Mouse (Mus musculus): ENCODE measurements at regions not wholly inside any gene's neighbourhood (a gene's known extent, or its start where the extent isn't known, plus 50 kb on each side); places are given as distances from the start of the nearest gene placed in this dataset.
A peak's percentile ranks its signal among the peaks of the same experiment; 100 is the strongest.

- no peak for DNase-seq
These were observed 54.0 kb downstream of the Kcna5 start for GRCm38 (mm10) chr6:126481257-126481656.

- no peak for DNase-seq
These were observed 57.7 kb downstream of the Kcna5 start for GRCm38 (mm10) chr6:126477506-126477905.

GRCm38 (mm10) chr6:126476758-126477157 is 58.5 kb downstream of the Kcna5 start:
- no peak for DNase-seq

GRCm38 (mm10) chr6:126475555-126475954 is 59.7 kb downstream of the Kcna5 start:
- DNase-seq, result no peak

- peak; percentile 36 for DNase-seq
These were observed 81.5 kb downstream of the Kcna5 start for GRCm38 (mm10) chr6:126453751-126454150.

- no peak for DNase-seq
These were observed 89.7 kb downstream of the Kcna5 start for GRCm38 (mm10) chr6:126445519-126445918.

GRCm38 (mm10) chr6:126440254-126440653 is 95.0 kb downstream of the Kcna5 start:
- no peak for DNase-seq

- DNase-seq, result no peak
These were observed 97.1 kb downstream of the Kcna5 start for GRCm38 (mm10) chr6:126437976-126438736.

GRCm38 (mm10) chr6:126427208-126427607 is 108.0 kb downstream of the Kcna5 start:
- DNase-seq, result no peak

GRCm38 (mm10) chr6:126405736-126406135 is 129.5 kb downstream of the Kcna5 start:
- no peak for DNase-seq

GRCm38 (mm10) chr6:126404331-126405070 is 130.7 kb downstream of the Kcna5 start:
- no peak for DNase-seq

GRCm38 (mm10) chr6:126399595-126399994 is 135.6 kb downstream of the Kcna5 start:
- DNase-seq, result no peak

- DNase-seq, result no peak
These were observed 136.6 kb downstream of the Kcna5 start for GRCm38 (mm10) chr6:126398641-126399040.

- DNase-seq, result no peak
These were observed 140.2 kb downstream of the Kcna5 start for GRCm38 (mm10) chr6:126395015-126395414.

GRCm38 (mm10) chr6:126394111-126394809 is 141.0 kb downstream of the Kcna5 start:
- no peak for DNase-seq

GRCm38 (mm10) chr6:126384210-126385012 is 150.8 kb downstream of the Kcna5 start:
- DNase-seq, result no peak

- no peak for DNase-seq
These were observed 158.0 kb downstream of the Kcna5 start for GRCm38 (mm10) chr6:126377216-126377615.

- DNase-seq, result no peak
These were observed 160.1 kb downstream of the Kcna5 start for GRCm38 (mm10) chr6:126374970-126375620.

GRCm38 (mm10) chr6:126371971-126372370 is 163.2 kb downstream of the Kcna5 start:
- DNase-seq, result peak; percentile 22

- no peak for DNase-seq
These were observed 163.7 kb downstream of the Kcna5 start for GRCm38 (mm10) chr6:126371489-126371888.

- no peak for DNase-seq
These were observed 169.7 kb downstream of the Kcna5 start for GRCm38 (mm10) chr6:126365495-126365894.

GRCm38 (mm10) chr6:126362331-126362730 is 172.9 kb downstream of the Kcna5 start:
- DNase-seq, result no peak

All from layer of hippocampus, adult 9-11 months (tissue).